Mouse (Mus musculus): ENCODE data around the gene Arhgef11.
"Not testable (repeated sequence)": the region's sequence is repeated elsewhere in the genome, so short reads cannot be mapped to it uniquely, and the experiment has no call there.

Gene Arhgef11

DNA sequence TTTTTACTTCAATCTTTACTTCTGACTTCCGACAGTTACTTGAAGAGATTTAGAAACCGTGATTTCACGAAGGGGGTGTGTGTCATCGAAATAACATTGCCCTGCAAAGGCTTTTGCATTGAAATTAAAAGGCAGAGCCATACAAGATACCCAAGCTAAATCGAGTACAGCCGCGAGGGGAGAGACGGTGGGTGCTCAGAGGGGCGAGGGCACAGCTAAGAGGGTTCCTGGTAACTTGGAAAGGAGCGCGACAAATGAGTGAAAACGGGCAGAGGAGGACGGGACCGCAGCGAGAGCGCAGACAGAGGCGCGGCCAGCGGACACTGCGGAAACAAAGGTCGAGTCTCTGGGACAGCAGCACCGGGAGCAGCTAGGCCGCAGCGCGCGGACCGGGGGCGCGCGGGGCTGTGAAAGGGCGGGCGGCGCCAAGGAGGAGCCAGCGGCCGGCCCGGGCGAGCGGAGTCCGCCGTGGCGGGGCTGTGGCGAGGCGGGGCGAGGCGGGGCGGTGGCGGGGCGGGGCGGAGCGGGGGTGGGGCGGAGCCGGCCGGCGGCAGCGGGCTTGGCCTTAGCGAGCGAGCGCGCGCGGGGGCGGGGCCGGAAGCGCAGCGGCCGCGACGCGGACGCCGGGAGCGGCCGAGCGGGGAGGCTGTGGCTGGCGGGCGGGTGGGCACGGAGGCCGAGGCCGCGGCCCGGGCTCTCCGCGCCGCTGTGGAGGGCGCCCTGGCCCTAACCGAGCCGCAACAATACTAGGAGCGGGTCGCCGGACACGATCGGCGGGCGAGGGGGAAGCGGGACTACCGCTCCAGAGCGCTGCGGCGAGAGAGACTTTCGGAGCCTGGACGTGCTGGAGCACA lies at the start of gene Arhgef11:
TSS of gene Arhgef11 (plus strand) at position 603 of the 854 bp plus-strand sequence.
- DNase-seq: peak; percentile 92

DNA sequence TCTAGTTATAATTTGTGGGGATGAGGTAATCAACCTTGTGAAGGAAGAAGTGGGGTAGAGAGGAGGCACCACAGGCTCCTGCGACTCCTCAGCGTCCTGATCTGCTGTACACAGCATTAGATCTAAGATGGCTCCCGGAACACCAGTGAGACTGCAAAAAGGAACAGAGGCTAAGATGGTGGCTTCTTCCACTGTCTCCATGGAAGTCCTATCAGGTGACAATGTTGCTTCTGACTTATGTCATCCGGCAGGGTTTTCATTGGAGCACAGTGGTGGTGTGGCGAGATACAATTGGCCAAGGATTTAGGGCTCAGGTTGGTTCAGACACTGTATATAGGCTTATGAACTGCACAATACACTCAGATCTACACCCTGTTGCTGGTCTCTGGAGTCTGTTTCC lies 48.7 kb upstream of the Arhgef11 start:
- DNase-seq: no peak

DNA sequence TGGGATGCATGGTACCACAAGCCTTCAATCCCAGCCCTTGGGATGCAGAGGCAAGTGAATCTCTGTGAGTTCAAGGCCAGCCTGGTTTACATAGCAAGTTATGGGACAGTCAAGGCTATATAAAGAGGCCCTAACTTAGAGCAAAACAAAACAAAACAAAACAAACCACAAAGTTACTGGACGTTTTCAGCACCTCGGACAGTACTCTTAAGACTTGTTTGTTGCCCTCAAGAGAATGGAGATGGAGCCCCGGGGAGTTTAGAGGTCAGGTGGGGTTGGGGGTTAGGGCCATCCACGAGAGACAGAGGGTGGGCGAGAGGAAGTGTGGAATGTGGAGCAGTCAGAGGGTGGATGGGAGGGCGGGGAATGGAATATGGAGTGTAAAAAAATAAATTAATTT lies 41.6 kb upstream of the Arhgef11 start:
- DNase-seq: no peak

DNA sequence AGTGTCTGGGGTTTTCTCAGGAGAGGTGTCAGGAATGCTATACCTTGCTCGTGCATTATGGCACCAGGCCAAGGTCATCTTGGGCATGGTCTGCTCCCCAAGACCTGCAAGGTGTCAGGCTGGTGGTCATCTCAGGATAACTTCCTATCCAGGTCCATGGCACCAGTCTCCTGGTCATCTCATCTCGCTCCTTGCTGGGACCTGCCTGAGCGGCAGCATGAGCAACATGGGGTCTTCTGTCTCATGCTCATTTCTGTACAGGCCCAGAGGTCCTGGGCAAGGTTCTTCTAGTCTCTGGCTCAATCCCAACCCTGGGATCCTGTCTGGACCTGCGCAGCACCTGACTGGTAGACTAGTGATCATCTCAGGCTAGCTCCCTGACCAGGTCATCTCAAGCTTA lies 35.1 kb upstream of the Arhgef11 start:
- DNase-seq: no peak

DNA sequence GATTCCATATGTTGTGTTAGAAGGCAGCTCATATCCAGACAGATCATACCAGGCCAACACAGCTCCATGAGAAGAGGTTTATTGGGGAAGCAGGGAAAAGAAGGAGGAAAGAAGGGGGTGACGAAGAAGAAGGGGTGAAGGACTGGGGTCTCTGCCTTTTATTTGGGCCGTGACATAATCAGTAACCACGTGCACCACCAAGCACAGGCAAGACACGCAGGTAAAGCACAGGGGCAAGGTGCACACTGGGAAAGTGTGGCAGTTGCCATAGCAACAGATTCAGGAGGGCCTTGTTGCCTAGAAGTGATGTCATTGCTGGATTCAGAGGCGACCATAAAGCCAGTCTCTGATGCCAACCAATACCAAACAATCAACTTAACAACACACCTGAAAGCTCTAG lies 23.6 kb upstream of the Arhgef11 start:
- DNase-seq: no peak

DNA sequence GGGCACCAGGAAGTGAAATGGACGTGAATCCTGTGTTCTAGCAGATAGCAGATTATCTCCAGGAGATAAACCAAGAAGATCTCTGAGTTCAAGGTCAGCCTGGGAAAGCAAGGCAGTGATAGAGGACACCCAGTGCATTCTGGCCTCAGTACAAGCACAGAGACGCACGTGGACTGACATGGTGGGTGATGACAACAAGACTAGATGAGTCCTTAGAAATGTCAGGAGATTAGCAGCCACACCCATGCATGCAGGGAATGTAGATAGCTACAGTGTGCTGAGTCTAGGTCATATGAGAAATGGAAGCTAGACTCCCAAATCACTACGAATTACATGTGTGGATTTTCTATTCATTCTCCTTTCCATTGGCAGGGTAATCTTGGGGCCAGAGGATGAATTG lies 22.0 kb upstream of the Arhgef11 start:
- DNase-seq: not testable (repeated sequence)

DNA sequence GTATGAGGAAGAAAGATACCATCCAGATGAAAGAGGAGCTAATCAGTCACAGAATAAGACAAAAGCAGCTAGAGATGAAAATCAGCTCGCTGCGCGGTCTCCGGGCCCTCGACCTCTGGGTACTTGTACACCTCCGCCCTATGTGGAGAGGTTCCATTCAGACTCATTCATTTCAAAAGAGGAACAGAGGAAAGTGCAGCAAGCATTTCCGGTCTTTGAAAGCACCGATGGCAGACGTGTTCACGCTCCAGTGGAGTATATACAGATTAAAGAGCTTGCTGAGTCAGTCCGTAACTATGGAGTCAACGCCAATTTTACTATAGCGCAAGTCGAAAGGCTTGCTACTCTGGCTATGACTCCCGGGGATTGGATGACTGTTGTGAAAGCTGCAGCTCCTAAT lies 16.3 kb upstream of the Arhgef11 start:
- not testable (repeated sequence) for DNase-seq

DNA sequence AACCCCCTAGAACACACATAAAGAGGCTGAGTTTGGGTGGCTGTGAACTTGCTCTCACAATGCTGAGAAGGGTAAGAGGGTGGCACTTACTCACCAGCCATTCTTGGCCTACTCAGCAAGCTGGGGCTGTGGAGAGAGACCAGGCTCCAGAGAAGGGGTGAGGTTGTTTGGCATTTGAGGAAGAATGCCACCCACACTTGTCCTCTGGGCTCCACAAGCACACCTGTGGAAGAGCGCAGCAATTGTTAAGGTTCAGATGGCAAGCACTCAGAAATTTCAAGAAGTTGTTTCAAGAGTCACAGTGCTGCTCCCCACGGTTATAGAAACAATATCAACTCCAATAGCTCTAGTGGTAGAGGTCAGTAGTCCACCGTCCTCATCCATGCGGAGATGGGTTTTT lies 1.0 kb upstream of the Arhgef11 start:
- DNase-seq: no peak

DNA sequence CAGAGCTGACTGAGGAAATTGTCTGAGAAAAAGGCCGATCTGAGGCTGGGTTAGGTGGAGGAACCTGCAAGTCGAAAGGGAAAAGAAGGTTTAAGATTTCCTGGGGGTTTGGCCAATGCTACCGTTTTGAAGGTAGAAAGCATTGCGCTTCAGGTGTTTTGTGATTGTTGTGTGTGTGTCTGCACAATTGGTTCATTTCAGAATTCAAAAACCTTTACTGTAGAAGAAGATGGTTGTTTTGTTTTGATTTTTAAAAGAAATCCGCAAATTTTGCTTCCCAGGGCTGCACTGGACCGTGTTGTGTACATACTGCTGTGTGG lies 412 bp downstream of the Arhgef11 start:
- DNase-seq: no peak

DNA sequence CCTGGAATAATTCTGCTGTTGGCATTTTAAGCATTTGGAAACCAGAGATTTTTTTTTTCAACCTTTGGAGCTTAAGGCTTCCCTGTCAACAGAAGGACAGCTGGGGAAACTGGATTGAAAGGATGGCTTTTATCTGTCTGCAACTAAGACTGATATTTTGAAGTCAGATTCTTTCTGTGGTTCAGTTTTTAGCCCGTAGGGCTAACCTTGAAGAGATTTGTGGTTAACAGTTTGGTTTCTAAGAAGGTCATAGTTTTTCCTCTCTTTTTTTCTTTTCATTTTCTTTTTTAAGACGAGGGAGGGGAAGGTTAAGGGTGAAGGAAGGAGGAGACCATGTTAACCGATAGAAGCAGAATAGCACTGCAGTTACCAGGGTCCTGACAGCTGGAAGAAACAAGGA lies 881 bp downstream of the Arhgef11 start:
- DNase-seq: no peak

DNA sequence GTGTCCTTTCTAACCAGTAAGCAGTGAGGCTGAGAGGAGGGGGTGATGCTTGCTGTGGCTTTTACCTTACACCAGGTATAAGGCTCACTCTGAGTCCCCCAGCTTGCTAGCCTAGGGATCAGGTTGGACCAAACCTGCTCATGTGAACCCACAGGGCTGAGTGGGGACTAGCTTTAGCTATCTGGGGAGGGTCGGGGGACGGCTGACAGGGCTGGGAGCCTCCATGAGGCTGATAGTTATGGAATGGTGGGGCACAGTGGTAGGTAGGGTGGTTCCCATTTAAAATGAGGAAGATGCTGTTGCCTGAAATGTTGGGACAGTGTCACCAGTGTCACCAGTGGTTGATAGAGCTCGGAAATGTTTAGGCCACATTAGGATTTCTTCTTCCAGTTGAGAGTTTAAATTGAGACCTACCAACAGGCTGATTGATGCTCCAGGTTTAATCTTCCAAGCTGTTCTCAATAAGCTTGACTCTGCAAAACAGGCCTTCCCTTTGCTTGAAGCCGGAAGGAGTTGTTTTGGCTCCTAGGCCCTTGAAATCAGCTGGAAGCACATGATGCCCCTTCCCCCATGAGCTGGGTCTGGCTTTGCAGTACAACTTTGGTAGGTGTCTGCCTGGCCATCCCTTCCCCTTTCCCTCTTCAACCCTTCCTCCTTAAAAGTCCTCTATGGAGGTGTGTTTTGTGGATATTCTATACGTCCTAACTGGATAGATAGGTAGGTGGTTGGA lies 1.8 kb downstream of the Arhgef11 start:
- peak; percentile 33 for DNase-seq

DNA sequence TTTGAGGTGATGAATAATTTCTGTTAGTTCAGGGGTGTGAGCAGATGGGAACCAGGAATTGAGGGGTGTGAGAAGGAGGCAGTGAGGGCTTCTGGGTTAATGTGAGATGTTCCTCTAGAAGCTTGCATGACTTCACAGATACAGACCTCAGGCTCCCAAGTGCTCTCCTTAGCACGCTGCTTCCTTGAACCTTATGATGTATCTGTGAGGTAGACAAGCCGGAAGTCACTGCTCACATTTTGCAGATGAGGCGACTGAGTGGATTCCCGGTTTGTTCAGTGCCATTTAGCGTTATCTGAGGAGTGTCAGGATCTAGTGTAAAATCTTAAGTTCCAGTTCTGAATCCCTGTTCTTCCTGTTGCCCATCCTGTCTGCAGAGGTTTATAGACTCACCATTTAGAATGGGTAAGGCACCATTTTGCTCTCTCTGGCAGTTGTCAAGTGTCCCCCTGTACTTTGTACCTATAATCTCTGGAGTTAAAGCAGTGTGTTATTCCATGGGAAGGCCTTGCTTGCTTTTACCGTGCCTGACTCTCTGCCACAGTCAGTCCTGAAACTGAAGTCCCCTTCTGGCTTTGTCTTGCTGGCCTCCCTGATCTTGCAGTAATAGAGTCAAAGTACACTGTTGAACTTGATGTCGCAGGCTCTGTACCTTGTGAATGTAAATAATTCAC lies 3.0 kb downstream of the Arhgef11 start:
- DNase-seq: no peak

DNA sequence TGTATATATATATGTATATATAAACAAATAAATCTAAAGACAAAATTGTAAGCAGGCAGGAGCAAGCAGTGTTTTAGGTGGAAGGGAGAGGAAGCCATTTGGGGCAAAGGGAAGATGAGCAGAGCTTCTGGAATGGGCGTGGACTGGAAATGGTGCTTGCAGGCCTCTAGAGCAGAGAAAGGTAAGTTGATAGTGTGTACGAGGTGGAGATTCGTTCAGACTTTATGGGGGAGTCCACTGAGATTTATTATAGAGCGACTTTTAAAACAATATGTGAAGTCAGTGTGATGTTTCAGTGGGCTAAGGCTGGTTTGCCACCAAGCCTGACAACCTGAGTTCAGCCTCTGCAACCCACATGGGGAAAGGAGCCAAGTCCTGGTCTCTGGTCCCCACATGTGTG lies 7.5 kb downstream of the Arhgef11 start:
- no peak for DNase-seq

DNA sequence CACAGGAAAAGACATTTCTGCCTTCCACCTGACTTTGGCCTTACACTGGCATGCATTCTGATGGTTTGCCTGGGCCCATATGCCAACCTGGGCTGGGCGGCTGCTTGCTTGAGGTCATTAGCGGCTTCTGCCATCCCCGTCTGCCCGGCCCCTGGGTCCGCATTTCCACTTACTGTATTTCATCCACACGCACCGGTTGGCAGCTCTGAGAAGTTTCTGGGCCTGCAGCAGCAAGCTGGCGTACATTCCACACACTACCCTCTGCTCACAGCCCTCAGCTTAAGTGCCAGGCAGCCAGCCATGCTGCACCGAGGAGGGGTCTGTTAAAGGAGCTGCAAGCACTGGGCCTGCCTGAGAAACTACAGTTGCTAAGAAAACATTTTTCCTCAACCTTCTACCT lies 13.5 kb downstream of the Arhgef11 start:
- peak; percentile 34 for DNase-seq

DNA sequence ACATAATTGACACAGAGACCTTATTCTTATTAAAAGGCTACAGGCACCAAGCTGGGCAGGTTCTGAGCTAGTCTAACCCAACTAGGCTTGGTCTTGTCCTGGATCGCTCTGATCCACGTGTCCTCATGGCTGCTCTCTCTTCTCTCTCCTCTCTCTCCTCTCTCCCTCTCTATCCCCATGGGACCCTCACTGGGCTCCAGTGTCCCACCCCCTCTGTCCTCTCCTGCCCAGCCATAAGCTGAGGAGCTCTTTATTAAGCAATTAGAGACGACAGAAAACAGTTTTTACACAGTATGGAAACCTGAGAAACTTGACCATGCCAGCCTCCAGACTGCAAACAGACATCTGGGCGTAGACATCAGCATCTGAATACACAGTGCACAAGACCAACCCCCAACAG lies 14.0 kb downstream of the Arhgef11 start:
- DNase-seq: no peak

DNA sequence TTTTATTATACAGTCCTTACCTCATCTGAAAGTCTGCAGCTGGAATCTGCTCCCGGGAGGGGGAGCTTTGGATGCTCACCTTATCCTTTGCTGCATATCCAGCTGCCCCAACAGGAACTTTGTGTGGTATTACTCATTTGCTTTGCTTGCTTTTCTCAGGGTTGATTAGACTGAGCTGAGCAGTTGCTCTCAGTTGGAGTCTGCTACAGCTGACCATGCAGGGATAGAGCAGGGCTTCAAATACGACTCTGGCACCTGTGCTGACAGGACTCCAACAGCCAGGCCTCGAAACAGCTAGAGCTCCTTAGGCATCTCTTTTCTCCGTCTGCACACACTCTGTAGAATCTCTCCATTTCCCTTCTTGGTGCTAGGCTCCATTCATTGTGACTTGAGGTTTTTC lies 18.2 kb downstream of the Arhgef11 start:
- no peak for DNase-seq

DNA sequence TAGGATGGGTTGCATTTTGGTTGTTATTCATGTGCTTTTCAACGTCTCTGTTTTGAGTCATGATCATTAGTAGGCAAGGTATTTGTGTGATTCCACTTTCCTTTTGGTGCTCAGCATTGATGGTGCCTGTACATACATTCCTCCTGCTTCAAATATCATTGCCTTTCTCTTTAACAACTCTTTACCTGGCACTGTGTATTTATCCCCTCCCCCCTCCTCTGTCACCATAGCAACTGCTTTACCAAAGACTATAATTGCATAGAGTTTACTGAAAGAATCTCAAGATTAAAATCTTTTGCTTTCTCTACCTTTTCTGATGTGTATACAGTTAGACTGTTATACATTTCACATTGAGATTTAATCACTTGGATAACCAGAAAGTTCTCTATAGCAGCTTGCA lies 26.1 kb downstream of the Arhgef11 start:
- DNase-seq: no peak

DNA sequence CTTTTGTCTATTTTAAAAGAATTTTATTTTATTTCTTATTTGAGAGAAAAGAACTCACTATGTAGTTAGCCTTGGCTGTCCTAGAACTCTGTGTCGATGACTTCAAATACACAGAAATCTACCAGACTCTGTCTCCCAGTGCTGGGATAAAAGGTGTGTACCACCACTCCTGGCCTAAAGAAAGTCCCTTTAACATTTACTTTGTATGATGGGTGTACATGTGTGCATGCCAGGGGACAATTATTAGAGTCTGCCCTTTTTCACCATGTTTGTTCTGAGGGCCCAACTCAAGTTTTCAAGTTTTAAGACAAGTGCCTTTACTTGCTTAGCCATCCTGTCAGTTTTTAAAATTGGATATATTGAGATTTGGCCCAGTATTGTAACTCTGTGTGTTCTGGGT lies 28.8 kb downstream of the Arhgef11 start:
- DNase-seq: no peak

DNA sequence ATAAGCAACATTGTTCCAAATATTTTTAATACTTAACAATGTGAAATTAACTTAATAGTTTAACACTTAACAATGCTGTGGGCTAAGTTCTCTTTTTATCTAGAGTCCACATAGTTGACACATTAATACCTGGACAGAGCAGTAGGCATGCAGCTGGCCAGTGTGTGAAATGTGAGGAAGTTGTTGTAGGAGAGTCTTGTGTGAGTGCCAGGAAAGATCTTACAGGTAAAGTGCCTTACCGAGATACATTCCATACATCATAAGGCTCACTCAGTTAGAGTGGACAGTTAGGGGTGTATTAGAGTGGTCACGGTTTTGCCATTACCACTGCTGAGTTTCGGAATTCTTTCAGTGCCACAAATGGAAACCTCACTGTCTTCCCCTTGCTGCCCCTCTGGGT lies 31.7 kb downstream of the Arhgef11 start:
- no peak for DNase-seq

DNA sequence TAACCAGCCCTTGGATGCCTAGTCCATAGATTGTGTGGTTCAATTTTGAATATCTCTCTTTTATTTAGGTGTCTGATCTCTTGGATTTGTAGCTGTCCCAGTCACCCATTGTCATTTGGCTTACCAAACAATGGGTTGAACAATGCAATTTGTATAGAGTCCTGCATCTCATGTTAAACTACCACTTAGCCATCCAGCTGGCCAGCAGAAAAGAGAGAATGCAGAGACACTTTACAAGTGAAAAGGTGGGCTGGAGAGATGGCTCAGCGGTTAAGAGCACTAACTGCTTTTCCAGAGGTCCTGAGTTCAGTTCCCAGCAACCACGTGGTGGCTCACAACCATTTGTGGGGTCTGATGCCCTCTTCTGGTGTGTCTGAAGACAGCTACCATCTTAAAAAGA lies 41.0 kb downstream of the Arhgef11 start:
- no peak for DNase-seq

DNA sequence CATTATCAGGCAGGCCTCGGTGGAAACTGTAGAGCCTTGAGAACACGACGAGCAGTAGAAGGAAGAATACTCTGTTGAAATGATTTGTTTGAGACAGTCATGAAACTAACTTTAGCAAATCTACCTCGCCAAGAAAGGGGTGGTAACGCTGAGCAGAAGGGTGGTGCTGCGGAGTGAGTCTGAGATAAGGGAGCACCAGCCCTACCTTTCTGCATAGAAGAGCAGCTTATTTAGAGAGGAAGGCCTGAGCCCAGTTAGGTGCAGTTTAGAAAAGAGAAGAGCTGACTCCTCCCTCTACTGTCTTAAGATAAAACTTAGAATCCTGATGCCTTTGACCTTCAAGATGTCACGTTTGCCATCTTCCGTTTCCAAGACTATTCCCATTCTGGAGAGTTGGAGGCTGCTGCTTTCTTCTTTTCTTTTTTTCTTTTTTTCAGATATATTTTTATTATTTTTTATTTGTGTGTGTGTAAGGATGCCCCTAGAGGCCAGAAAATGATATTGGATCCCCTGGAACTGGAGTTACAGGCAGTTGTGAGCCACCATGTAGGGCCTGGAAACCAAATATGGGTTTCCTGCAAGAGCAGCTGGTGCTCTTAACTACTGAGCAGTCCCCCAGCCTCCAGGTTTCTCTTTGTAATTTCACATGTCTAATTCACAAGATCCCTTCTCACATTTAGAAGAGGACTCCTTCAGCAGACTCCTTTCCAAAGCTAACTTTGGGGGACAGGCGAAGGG lies 42.5 kb downstream of the Arhgef11 start:
- peak; percentile 27 for DNase-seq

DNA sequence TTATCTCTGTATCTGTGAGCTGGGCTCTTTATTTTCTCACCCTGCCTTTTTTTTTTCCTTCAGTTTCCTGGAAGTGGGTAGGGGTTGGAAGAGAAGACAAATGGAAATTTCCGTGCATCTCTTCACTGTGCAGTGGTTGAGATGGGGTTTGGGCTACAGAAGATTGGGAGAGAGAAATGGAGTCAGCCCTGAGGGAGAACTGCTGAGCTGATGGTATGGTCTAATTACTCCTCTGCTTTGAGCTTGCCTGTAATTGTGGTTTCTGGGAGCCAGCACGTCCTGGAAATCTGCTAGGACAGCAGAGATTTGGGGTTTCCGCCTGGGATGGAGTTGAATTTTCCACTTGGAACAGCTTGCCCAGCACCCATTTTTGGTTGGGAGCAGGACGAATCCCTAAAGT lies 43.1 kb downstream of the Arhgef11 start:
- DNase-seq: no peak

DNA sequence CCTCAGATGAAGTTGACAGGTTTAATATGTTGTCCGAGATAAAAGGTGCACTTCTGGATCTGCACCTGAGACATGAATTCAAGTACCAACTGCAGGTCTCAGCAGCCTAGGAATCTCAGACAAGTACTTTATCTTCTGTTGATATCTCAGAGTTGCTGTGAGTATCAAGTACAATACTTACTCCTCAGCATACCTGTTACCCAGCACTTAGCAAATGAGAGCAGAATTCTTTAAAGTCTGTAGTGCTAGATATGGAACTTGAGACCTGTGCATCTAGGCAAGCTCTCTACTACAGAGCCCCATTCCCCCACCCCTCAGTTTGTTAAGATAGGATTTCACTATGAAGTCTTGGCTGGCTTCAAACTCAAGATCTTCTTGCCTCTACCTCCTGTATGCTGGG lies 43.9 kb downstream of the Arhgef11 start:
- DNase-seq: no peak

All from kidney, postnatal 10 days (tissue).